Mouse (Mus musculus) adrenal gland, adult (tissue): ENCODE results near the gene Zdbf2.

Experiments used
- DNase-seq, 2 experiments: peaks; one replicate each; pipeline ENCODE4 v3.0.0; 2022 to 2023; ENCODE audit warnings: low spot score in 1 of 2; ENCODE audit not compliant: inconsistent age in 2 of 2

The Zdbf2 gene

GRCm38 (mm10) chr1:63272741-63273338 lies at the start of gene Zdbf2:
TSS of gene Zdbf2 (plus strand) at chr1:63273265.
- peak; percentile 48 to 71 for DNase-seq

- no peak for DNase-seq
Observed at GRCm38 (mm10) chr1:63225009-63225408, 48.1 kb upstream of the Zdbf2 start.

GRCm38 (mm10) chr1:63225890-63226289 lies 47.2 kb upstream of the Zdbf2 start:
- no peak for DNase-seq

- DNase-seq: no peak
Observed at GRCm38 (mm10) chr1:63227241-63227640, 45.8 kb upstream of the Zdbf2 start.

GRCm38 (mm10) chr1:63237371-63237770 lies 35.7 kb upstream of the Zdbf2 start:
- no peak for DNase-seq

GRCm38 (mm10) chr1:63239305-63239704 lies 33.8 kb upstream of the Zdbf2 start:
- no peak for DNase-seq

- no peak for DNase-seq
Observed at GRCm38 (mm10) chr1:63239751-63240150, 33.3 kb upstream of the Zdbf2 start.

GRCm38 (mm10) chr1:63243854-63244253 lies 29.2 kb upstream of the Zdbf2 start:
- no peak for DNase-seq

- no peak for DNase-seq
Observed at GRCm38 (mm10) chr1:63246862-63247521, 26.1 kb upstream of the Zdbf2 start.

GRCm38 (mm10) chr1:63247831-63248359 lies 25.2 kb upstream of the Zdbf2 start:
- DNase-seq: peak in 1 of 2 experiments; percentile 57

- no peak for DNase-seq
Observed at GRCm38 (mm10) chr1:63248360-63248851, 24.7 kb upstream of the Zdbf2 start.

GRCm38 (mm10) chr1:63249261-63249660 lies 23.8 kb upstream of the Zdbf2 start:
- DNase-seq: no peak

- DNase-seq: no peak
Observed at GRCm38 (mm10) chr1:63252351-63253209, 20.5 kb upstream of the Zdbf2 start.

GRCm38 (mm10) chr1:63253291-63253690 lies 19.8 kb upstream of the Zdbf2 start:
- no peak for DNase-seq

GRCm38 (mm10) chr1:63255101-63255500 lies 18.0 kb upstream of the Zdbf2 start:
- DNase-seq: no peak

GRCm38 (mm10) chr1:63256083-63256482 lies 17.0 kb upstream of the Zdbf2 start:
- DNase-seq: no peak

- no peak for DNase-seq
Observed at GRCm38 (mm10) chr1:63258501-63258900, 14.6 kb upstream of the Zdbf2 start.

GRCm38 (mm10) chr1:63259271-63259830 lies 13.7 kb upstream of the Zdbf2 start:
- DNase-seq: no peak

- no peak for DNase-seq
Observed at GRCm38 (mm10) chr1:63259916-63260741, 12.9 kb upstream of the Zdbf2 start.

- no peak for DNase-seq
Observed at GRCm38 (mm10) chr1:63260742-63261033, 12.4 kb upstream of the Zdbf2 start.
